Mouse (Mus musculus) kidney, postnatal 14 days (tissue): Measurements from ENCODE around the gene Btnl1.

Experiments
- DNase-seq: peaks from one replicate; pipeline ENCODE4 v3.0.0; 2022; ENCODE audit warnings: mixed read lengths

Btnl1 gene

GRCm38 (mm10) chr17:34376847-34377246 is at the start of gene Btnl1:
Gene Btnl1 (plus strand): TSS chr17:34377132.
- DNase-seq = no peak

DNA sequence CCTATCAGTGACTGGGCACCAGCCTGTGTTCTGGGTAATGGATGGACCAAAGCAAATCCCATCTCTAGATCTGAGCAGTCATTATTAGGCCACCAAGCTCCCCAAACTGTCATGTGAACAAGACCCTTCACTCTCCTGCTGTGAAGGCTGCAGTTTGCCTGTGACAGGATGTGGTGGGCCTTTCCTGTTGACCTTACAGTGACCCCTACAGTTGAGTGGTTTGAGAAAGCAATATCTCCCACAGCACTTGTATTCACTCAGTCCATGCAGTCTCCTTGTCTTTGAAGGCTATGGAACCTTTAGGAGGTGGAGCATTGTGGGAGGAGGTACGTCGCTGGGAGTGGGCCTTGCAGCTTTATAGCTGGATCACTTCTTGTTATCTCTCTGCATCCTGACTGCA is 47.1 kb upstream of the Btnl1 start:
- no peak for DNase-seq

- no peak for DNase-seq
Measured at GRCm38 (mm10) chr17:34331200-34331599, 45.7 kb upstream of the Btnl1 start.

DNA sequence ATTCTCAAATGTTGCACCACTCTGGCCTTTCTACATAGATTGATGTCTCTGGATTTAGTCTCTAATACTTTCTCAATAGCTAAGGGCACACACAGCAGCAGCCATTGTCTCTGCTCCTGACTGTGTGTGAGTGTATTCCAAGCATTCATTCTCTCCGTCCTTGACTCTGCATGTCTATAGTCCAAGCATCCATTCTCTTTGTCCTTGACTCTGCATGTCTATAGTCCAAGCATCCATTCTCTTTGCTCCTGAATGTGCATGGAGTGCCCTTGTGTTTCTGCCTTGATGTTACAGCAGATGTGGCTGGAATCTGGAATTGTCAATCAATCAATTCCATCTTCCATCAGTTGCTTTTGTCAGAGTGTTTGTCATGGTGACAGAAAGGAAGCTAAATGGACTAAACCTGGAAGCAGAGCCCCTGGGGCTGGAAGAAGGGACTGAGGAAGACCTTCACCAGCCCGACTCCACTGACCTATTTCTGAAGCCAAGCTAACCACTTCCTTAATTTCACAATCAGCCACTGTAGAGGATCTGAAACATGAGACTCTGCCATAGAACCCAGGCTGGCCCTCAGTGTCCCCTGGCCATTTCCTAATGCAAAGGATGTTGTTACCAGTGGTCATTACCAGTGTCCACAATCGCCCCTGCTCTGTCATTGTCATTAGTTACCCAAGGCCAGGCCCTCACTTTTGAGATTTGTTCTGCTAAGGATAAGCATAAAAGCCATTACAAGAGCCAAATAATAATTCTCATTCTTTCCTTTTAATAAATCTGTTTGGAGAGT is 36.1 kb upstream of the Btnl1 start:
- DNase-seq = no peak

DNA sequence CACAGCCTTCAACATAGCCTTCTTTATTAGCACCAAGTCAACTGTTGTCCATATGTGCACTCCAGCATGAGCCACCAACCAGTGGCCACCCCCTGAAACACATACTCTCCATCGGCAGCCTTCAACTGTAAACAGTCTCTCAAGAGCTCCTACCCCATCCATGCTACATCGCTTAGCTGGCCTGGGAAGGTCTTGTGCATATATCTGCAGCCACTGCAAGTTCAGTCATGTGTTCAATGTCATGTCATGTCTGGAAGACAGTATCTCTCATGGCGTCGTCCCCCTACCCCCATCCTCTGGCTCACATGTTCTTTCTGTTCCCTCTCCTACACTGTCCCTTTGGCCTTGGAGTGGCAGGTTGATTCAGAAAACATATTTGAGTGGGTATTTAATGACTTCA is 32.0 kb upstream of the Btnl1 start:
- no peak for DNase-seq

- DNase-seq = no peak
Measured at GRCm38 (mm10) chr17:34345486-34345885, 31.4 kb upstream of the Btnl1 start.

- no peak for DNase-seq
Measured at GRCm38 (mm10) chr17:34346041-34346440, 30.9 kb upstream of the Btnl1 start.

DNA sequence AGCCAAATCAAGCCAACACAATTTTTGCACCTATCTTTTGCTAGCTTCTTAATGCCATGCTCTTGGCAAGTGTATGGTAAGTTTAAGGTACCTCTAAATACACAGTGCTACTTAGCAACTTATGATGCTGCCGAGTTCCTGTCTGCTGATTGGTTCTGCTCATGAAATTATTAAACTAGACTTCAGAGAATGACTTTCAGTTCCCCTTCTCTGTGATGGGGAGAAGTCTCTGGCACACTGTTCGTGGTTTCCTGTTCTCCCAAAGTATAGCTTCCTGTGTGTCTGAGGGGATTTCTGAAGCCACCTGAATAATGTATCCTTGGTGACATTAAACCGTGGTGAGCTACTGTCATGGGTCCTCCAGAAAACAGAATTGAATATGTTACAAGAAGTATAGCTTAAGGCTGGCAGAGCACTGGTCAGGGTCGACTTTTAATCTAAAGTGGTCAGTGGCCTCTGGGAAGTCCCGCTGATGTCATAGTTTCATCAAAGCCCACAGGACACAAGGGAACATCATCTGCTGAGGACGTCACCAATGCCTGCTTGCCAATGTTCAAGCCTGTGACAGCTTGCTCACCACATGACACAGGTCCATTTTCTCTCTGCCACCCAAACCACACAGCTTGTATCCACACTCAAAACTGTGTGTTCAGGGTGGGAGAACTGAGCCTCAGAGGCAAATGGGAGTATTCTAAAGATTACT is 29.2 kb upstream of the Btnl1 start:
- peak; percentile 53 for DNase-seq

DNA sequence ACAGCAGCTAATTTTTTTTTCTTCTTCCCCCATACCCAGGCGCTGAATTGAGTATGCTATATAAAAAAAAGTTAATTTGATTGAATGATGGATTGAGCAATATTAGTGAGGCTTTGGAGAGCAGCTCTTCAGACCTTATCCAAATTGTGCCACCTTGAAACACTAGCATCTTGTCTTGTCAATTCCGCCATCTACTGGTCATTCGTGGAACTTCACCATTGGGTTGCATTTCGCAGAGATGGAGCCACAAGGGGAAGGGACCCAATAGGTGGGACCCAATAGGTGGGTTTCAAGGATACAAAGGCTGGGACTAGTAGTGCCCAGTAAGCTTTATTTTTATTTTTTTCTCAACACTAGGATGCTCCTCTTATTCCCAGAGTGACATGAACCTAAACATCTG is 27.5 kb upstream of the Btnl1 start:
- DNase-seq = peak; percentile 74

DNA sequence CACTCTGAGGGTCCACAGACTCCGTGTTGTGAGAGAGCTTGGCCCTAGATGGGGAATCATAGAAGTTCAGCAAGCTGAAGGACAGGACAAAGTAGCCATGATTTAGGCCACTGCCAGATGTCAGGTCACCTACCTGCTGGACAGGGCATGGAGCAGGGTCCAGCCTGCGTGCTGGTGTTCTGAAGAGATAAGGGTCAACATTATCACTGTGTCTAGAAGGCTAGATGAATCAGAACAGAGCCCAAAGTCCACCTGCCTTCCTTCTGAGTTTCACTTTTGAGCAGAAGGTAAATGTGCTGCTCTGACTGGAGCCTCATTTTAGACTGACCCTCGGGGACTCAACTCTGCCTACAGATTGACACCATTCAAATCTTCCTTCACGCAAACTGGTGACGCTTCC is 22.4 kb upstream of the Btnl1 start, which contains the start of gene Btnl2:
Btnl2 (plus strand) TSS at position 284 of the 400 bp plus-strand sequence.
- no peak for DNase-seq

DNA sequence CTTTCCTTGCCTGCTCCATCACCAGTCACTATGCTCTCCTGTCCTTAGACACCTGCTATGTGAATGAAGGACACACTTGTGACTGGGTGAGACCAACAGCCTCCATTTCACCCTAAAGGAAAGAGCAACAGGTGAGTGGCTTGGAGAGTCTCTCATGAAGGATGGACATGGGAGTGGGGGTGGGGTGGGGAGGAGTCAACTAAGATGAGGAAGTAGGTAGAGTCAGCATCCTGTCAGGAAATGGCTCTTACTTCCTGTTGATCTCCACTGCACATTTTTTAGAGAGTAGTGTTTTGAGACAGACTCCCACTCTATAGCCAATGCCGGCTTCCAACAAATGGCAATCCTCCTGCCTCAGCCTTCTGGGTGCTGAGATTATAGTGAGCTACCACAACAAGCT is 22.0 kb upstream of the Btnl1 start:
- no peak for DNase-seq

DNA sequence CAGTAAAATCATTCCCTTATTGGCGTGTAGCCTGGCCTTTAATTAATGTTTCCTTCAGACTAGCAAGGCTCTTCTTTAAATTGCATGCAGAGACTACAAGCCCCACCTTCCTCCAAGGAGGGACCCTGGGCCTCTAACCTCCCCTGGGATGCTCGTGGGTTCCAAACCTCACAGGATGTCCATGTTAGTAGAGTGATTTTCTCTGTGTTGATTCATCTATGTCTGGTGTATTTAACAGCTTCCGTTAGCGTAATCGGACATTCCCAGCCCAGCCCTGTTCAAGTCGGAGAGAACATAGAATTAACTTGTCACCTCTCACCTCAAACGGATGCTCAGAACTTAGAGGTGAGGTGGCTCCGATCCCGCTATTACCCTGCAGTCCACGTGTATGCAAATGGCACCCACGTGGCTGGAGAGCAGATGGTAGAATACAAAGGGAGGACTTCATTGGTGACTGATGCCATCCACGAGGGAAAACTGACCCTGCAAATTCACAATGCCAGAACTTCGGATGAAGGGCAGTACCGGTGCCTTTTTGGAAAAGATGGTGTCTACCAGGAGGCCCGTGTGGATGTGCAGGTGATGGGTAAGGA is 13.9 kb upstream of the Btnl1 start:
- no peak for DNase-seq

GRCm38 (mm10) chr17:34363676-34364310 is 13.1 kb upstream of the Btnl1 start:
- DNase-seq = no peak

DNA sequence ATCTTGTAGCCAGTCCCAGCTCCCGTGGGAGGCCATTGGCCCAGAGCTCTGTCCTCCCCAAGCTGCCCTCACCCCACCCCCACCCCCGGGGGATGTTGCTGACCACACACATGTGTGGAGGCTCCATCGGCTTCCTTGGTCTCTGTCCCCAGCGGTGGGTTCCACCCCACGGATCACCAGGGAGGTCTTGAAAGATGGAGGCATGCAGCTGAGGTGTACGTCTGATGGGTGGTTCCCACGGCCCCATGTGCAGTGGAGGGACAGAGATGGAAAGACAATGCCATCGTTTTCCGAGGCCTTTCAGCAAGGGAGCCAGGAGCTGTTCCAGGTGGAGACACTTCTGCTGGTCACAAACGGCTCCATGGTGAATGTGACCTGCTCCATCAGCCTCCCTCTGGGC is 11.9 kb upstream of the Btnl1 start:
- no peak for DNase-seq

GRCm38 (mm10) chr17:34370563-34370962 is 6.4 kb upstream of the Btnl1 start:
- DNase-seq = no peak

DNA sequence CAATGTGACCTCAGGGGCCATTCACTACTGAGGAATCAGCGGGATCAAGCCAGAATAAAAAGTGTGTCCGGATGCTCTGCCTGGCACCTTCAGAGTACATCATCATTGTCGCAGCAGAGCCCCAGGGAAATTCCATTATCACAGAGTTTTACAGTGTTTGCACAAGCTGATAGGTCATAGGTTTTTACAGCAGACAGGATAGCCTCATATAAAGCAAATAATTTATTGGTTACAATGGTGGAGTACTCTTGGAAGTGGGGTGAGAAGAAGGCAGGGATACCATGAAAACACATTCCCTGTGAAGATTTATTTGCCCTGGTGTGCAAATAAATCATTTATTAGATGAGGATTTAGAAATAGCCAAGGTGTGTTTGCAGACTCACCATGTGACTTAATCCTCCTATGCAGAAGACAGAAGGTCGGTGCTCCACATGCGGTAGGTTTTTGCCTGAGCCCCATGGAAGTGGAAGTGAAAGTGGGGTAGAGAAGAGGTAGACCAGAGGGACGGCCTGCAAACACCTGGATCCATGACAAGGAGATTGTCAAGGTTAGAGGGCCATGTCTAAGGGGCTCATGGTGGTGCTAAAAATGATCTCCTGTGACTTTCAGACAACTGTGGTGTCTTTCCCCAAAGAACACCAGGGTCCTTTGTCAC is 3.8 kb upstream of the Btnl1 start:
- DNase-seq = no peak

- DNase-seq = no peak
Measured at GRCm38 (mm10) chr17:34377450-34378209, 698 bp downstream of the Btnl1 start.

DNA sequence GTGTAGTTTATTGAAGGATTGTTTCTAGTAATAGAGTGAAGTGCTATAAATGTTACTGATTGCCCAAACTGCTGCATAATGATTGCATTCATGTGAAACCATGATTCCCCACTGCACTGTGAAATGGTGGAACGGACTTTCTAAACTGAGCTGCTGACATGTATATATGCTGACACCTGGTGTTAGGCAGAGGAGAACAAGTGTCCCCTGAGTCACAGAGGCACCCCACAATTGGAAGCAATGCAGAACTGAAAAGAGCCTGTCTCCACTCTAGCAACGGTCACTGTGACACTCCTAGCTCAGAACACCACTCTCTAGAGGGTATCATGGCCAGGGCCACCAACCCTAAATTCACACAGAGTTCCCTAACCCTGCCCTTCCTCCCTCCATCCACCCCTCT is 1.8 kb downstream of the Btnl1 start:
- DNase-seq = no peak

- no peak for DNase-seq
Measured at GRCm38 (mm10) chr17:34379451-34379850, 2.5 kb downstream of the Btnl1 start.

DNA sequence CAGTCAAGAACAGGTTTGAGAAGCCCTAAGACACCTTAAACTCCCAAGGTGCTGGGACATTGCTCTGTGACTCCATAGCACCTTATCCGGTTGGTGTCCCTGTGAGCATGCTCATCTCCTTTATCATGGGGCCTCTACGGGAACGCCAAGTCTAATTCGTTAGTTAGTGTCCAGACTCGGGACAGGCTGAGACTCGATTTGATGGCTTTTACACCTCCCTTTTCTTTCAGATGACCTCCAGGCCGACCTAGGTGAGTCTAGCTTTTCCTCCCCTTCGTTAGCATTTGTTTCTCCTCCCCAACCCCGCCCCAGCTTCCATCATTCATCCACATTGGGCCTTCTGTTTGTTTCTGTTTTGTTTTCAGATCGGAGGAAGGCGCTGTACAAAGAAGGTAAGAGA is 4.9 kb downstream of the Btnl1 start:
- no peak for DNase-seq

DNA sequence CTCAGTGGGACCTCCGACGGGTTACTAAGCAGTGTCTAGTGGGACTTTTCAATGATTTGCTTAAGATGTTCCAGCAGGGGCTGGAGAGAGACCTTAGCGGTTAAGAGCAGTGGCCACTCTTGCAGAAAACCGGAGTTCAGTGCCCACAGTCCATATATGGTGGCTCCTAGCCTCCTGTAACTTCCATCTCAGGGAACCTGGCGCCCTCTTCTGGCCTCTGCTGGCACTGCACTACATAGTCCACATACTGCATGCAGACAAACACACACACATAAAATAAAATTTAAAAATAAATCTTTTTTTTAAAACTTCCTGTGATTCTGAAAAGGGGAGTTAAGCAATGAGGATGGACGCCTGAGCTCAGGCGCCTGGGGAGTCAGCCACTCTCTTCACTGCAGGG is 6.3 kb downstream of the Btnl1 start:
- no peak for DNase-seq

GRCm38 (mm10) chr17:34384699-34385098 is 7.8 kb downstream of the Btnl1 start:
- no peak for DNase-seq
